Mouse (Mus musculus) testis, postnatal 14 days (tissue): ENCODE results near the gene Gm47995.
"Not testable (repeated sequence)": the region's sequence is repeated elsewhere in the genome, so short reads cannot be mapped to it uniquely, and the experiment has no call there.

Experiments
- DNase-seq: peaks from one replicate; pipeline ENCODE4 v3.0.0; 2021; ENCODE audit warnings: low spot score

Gm47995 gene

DNA sequence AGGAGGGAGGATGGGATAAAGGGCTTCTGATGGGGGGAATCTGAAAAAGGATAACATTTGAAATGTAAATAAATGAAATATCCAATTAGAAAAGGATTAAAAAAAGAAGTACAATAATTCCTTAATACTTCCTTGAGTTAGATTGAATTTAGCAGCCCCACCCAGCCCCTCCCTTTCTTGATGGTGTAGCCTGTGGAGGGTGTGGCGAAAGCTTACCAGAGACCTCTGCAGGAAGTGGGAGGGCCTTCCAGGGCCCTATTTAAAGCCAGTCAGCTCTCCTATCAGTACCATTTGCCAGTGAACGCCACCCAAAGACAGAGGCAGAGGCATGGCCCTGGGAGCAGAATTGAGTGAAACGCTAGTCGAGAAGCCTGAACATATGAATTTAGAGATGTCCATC, at the start of gene Gm47995:
Gene Gm47995 (plus strand): TSS at position 329 of the 400 bp plus-strand sequence.
- not testable (repeated sequence) for DNase-seq

- no peak for DNase-seq
Measured at GRCm38 (mm10) chr1:151150211-151150610, 48.0 kb upstream of the Gm47995 start.

DNA sequence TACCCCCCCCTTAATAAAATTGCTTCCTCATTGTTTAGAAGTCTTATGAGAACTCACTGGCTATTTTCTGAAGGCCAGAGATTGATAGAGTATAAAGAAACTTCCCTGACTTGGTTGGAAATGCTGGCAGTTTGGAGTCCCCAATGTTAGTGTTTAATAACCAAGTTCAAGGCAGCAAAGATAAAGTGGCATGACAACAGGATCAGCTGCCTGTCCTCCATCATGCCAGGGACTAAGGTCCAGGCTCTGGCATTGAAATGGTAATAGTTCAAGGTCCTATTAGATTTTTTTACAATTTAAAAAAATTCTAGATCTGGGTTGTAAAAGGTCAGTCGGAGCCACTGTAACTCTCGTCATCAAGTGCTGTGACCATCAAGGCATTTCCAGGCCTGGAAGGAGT, 47.2 kb upstream of the Gm47995 start:
- DNase-seq, result no peak

GRCm38 (mm10) chr1:151153056-151153652, 45.1 kb upstream of the Gm47995 start:
- DNase-seq, result no peak

DNA sequence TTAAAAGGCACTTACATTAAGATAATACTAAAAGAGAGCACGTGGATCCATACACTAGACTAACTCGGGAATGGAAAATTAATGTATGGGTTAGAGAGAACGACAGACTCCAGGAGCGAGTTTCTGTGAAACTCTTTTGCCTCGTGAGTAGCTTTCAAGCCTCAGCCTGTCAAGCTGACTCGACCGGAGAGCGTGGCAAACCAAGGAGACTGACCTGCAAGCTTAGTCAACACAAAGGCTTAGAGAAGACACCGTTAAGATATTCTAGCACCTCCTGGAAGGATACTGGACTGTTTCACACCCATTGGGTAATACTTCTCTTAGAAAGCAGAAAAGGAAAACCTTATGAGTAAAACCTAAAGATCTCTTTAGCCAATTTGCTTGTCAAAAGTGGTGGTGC, 44.1 kb upstream of the Gm47995 start:
- DNase-seq, result not testable (repeated sequence)

DNA sequence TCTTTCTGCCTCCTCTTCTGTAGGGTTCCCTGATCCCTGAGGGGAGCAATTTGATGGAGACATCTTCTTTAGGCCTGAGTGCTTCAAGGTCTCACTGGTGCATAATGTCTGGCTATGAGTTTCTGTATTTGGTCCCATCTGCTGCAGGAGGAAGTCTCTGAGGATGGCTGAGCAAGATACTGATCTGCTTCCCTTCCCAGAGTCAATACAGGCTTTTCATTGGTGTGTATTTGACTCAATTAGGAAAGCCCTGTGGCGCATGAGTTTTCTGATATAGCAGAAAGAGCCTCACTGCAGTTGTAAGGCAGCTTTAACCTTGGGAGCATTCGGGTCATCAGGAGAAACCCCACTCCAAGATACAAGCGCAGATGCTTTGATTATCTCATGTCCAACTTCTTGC, 42.1 kb upstream of the Gm47995 start:
- no peak for DNase-seq

GRCm38 (mm10) chr1:151156777-151157632, 41.2 kb upstream of the Gm47995 start:
- no peak for DNase-seq

DNA sequence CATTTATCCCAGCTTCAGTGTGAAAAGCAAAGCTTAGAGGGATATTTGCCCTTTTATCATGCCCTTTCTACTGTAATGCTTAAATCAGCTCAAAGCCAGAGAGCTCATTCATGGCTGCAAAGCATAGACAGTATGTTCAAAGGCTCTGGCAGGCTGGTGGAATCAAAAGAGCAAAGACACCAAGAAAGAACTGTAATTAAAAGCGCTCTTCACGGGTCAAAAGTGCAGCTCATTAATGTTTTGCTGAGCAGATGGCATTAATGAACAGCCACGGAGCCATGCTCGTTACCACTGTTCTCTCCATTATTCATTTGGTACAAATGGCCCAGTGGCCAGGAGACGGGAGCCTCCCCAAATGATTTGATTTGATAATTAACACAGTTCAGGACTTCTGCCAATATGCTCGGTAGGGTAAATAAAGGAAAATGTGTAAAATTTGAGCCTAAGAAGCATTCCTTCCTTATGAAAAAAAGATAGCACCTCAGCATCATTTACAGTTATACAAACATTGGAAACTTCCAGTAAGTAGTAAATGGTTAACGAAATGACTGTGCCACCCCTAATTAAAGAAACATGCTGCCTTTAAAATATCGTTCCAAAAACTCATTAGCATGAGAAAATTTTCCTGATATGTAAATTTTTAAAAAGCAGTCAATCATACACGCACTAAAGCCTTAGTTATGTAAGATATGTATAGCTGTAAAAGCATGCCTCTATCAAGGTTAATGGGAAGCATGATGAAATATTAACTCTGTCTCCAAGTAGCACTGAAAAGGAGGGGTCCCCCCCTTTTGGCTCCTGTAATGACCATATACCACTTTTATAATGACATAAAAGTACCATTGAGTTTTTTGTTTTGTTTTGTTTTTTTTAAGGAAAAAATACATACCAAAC, 40.0 kb upstream of the Gm47995 start:
- DNase-seq, result no peak

GRCm38 (mm10) chr1:151158857-151159510, 39.3 kb upstream of the Gm47995 start:
- DNase-seq, result no peak

GRCm38 (mm10) chr1:151166031-151166430, 32.2 kb upstream of the Gm47995 start:
- DNase-seq, result no peak

GRCm38 (mm10) chr1:151167297-151168047, 30.8 kb upstream of the Gm47995 start:
- no peak for DNase-seq

DNA sequence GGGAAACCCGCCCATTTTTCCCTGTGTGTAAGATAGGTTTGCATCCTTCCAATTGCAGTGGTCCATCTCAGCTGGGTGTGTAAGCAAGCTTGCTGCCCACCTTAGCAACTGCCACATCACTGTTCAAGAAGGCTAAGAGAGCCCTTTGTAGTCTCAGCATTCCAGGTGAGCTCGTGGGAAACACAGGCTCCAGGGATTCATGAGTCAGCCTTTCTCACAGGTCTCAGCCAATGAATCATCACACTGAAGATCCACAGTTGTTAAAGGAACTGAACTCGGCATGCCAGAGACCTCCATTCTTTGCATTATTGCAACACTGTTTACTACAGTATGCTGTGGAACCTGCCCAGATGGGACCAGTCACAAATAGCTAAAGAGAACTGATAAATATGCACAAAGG, 29.6 kb upstream of the Gm47995 start:
- DNase-seq, result no peak

DNA sequence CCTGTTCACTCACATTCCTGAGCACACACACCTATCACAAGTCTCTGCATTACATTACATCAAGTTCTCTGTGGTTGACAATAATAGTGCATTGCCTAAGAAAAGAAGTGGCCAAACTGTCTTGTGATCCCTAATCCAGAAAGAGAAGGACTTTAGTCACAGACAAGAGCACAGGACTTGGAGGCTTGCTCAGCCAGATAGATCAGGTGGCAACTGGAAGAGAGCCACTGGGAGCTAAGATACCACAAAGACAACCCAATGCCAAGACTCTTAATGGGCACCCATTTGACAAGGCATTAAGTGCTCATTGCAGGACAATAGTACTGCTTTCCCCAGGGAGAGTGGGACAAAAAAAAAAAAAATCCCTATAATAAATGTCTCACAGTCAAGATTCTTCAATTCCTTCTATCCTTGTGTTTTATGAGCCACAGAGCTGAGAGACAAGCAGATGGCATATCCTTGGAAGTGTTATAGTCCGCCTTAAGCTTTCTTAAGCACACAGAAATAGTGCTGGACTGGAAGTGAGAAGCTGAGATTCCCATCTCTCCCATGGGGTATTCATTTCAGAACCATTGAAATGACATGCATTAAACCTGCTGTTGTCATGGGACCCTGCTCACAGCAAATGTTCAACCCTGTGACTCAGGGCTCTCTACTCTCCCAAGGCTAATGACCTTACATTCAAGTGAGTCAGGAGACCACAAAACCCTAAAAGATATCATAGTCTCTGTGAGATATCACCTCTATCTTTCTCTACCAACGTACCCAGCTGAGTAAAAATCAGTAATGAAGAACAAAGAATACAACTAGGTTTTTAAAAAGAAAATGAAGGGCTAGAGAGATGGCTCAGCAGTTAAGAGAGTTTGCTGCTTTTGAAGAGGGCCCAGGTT, 26.4 kb upstream of the Gm47995 start:
- DNase-seq, result no peak

DNA sequence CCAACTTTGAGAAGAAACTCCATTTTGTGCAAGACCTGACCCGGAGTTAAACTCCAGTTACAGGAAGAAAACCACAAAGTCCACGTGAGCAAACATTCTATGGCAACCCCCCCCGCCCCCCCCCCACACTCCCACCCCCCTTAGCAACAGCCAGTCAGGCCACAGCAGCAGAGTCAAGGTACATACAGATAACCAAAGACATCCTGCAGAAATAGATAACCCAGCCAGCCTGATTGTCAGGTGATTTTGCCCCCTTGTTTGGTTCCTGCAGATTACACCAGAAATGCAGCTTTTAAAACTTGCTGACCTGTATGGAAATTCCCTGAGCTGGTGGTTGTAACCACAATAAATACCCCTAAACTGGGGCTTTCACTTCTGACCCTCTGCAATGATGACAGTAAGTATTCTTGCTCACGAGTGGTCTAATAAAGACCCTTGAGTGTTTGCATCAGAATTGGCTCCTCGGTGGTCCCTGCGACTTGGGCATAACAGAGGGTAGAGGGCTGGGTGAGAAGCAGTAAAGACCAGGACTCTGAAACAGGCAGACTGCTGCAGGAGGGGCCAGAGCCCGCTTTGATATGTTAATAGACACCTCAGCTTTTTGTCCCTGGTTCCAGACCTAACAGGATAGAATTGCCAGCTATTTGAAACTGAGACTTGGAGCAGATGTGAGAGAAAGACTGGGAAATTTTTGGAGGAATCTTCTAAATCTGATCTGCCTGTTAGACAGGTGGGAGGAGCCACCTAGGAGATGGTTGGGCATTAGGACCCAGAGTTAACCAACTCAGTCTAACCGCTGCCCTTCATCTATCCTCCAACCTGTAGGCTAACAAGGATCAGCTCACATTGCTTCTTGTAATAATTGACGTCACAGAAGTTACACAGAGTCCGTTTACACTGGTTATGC, 21.0 kb upstream of the Gm47995 start:
- no peak for DNase-seq

GRCm38 (mm10) chr1:151177937-151178271, 20.3 kb upstream of the Gm47995 start:
- DNase-seq, result no peak

DNA sequence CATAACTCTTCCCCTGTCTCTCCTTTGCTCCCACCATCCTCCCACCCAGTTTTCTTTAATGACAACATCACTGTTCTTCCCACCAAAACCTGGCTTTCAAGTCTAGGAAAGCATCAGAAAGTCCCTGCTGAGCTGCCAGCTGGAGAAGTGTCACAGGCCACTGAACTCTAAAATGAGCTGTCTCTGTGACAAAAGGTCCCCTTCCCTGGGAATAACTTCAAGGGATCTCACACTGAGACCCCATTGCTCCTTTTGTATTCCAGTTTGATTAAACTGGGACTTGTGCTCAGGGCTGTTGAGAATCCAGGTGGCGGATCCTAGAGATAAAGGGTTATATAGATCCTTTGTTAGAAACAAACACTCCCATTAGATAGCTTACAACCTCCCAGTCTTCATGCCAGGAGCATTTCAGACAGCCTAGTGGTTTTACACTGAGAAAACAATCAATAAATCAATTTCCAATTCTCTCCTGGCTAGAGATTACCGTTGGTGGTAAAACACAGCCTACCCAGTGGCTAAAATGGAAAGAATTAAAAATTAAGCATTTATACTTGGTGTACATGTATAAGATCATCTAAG, 19.7 kb upstream of the Gm47995 start:
- DNase-seq, result no peak

GRCm38 (mm10) chr1:151180167-151180566, 18.1 kb upstream of the Gm47995 start:
- no peak for DNase-seq

DNA sequence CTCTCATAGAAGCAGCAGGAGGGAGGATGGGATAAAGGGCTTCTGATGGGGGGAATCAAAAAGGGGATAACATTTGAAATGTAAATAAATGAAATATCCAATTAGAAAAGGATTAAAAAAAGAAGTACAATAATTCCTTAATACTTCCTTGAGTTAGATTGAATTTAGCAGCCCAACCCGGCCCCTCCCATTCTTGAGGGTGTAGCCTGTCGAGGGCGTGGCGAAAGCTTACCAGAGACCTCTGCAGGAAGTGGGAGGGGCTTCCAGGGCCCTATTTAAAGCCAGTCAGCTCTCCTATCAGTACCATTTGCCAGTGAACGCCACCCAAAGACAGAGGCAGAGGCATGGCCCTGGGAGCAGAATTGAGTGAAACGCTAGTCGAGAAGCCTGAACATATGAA, 16.0 kb upstream of the Gm47995 start, which contains the start of gene Gm47985:
Gene Gm47985 (plus strand): TSS at position 272 of the 400 bp plus-strand sequence.
- not testable (repeated sequence) for DNase-seq

GRCm38 (mm10) chr1:151186186-151186585, 12.1 kb upstream of the Gm47995 start:
- not testable (repeated sequence) for DNase-seq
